Mouse (Mus musculus): ENCODE results near the gene C1qb.

The C1qb gene

GRCm38 (mm10) chr4:136893691-136894543, 7.9 kb upstream of the C1qb start:
- no peak for DNase-seq (ENCODE audit: low spot score in 2 of 2)

DNA sequence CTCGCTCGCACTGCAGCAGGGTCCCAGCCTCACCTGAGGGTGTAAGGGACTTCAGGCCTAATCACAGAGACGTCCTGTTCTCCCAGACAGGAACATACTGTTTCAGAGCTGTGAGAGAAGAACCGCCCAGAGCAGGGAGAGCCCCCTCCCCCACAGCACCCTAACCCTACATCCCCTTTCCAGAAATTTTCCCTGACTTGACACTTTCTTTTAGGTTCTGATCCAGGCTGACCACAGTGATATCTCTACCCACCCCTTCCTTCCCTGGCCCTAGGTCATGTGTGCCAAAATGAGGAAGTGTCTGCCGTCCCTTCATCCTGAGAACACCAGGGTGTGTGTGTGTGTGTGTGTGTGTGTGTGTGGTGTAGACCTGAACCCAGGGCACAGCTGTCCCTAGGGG, 6.8 kb upstream of the C1qb start, which contains the start of gene C1qc:
Gene C1qc, minus strand, starts transcription at position 255 of the 400 bp plus-strand sequence.
- no peak for DNase-seq (ENCODE audit: low spot score in 2 of 2)

- DNase-seq (ENCODE audit: low spot score in 2 of 2) = no peak
Measured at GRCm38 (mm10) chr4:136892371-136892770, 6.4 kb upstream of the C1qb start.

- no peak for DNase-seq (ENCODE audit: low spot score in 2 of 2)
Measured at GRCm38 (mm10) chr4:136891115-136891514, 5.1 kb upstream of the C1qb start.

DNA sequence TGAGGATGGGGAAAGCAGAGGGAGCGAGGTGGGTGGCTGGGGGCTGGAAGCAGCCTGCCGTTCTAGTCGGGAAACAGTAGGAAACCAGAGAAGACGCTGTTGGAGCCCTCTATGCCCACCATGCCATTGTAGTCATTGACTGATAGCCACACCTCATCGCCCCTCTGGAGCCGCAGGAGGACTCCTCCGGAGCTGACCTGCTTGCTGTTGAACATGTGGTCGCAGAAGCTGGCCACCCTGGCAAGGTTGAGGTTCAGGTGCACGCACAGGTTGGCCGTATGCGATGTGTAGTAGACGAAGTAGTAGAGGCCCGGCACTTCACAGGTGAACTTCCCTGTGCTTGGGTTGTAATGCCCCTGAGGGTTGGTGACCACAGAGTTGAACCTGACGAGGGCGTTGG, 4.0 kb upstream of the C1qb start:
- DNase-seq (ENCODE audit: low spot score in 2 of 2) = no peak

DNA sequence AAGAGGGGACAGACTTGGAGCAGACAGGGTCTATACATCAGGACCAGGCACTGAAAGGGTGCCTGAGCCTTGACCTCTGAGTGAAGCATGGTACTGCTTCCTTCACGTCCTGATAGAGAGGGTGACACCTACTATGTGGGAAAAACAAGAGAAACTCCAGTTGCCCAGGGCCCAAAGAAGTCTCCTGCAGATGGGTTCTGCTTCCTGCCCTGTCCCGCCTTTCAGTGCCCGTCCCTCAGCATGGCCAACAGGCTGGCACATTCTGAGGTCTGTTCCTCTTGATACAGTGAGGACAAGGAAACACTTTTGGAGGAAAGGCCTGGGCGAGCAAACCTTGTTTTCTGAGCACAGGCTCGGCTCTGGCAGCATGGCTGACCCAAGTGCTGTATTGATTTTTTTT, 1.7 kb upstream of the C1qb start:
- DNase-seq (ENCODE audit: low spot score in 2 of 2) = no peak

DNA sequence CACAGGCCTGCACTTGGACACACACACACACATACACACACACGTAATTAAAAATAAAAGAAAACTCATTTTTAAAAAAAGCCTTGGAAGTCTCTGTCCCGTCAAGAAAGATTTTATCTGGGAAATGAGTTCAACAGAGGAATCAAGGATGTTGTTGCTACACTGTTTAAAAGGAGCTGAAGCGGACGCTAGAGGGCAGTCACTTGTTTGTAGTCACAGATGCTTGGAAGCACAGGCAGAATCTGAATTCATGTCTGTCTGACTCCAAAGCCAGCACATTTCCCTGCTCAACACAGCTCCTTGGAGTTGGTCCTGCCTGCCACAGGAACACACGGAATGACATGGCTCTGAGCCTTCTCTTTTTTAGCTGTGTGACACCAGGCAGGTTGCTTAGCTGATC, 7.4 kb downstream of the C1qb start:
- no peak for DNase-seq (ENCODE audit: low spot score in 2 of 2)

GRCm38 (mm10) chr4:136878171-136878570, 7.8 kb downstream of the C1qb start:
- DNase-seq (ENCODE audit: low spot score in 2 of 2) = no peak

- peak in 1 of 2 experiments; percentile 37 for DNase-seq (ENCODE audit: low spot score in 2 of 2)
Measured at GRCm38 (mm10) chr4:136876971-136877370, 9.0 kb downstream of the C1qb start.

DNA sequence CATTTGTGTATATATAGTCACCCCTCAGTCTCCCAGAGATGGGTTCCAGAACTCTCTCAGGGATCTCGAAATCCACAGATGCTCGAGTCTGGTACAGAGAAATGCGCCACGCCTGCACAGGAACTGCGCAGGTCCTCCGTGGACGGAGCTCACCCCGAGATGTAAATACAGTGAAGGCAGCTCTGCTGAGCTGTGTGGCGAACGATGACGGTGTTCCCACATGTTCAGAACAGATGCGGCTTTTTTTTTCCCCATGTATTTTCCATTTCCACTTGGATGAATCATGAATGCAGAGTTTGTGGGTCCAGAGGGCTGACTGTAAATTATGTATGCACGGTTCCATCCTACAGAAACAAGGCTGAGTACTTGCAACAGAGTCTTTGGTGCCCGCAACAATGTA, 11.0 kb downstream of the C1qb start:
- DNase-seq (ENCODE audit: low spot score in 2 of 2) = no peak

DNA sequence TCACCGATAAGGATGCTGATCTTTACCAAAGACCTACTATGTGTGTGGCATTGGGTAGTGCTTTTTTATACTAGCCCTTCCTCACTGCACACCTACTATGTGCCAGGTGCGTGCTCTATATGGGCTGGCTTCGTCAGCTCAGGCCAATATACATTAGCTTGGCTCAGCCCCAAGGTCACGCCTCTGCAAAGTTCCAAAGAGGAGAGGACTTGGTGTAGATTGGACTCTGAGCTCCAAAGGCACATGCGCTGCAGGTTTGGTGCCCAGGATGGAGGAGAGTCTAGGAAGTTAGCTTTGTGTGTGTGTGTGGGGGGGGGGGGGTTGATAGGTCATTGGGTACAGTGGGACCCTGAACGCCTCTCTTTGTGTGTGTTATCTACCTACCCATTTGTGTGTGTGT, 17.6 kb downstream of the C1qb start:
- no peak for DNase-seq (ENCODE audit: low spot score in 2 of 2)

DNA sequence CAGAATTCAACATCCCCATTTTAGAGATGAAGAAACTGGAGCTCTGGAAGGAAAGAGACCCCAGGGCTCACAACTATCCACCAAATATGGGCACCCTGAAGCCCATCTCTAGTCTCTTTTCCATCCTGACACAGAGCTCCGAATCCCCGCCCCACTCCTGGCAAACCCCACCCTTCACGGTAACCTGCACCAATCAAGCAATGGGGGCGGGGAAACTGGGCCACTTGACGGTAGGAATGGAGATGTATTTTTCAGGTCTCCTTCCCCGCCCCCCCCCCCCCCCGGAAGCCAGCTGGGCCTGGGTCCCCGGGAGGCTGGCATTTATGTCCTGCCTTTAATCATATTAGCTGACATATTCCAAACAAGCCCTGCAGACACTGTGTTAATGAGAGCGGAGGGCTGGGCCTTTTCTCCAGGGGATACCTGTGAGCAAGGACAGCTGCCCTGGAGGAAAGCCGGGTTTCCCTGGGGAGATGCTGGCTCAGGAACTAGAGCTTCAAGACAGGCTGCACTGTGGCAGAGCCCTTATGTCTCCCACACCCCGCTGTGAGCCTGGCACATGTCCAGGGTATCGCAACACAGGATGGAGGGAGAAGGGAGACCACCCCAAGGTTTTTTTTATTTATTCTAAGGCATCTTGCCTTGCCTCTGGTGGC, 18.2 kb downstream of the C1qb start:
- DNase-seq (ENCODE audit: low spot score in 2 of 2) = no peak

DNA sequence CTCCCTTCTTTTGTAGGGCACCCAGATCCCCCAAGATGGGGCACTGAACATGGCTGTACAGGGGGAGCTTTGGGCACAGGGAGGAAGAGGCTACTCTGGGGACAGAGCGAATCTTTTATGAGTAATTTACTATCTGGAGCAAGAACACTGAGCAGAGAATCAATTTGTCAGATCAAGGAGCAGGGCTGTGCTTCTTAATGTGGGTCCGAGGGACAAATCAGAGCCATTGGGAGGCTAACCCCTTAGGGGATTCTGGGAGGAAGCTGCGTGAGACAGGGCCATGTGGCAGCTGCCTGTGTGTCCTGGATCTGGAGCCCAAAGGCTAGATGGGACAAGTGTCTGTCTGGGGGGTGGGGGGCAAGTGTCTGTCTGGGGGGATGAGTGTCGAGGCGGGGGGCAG, 20.5 kb downstream of the C1qb start:
- DNase-seq (ENCODE audit: low spot score in 2 of 2) = no peak

GRCm38 (mm10) chr4:136864751-136865470, 21.1 kb downstream of the C1qb start:
- DNase-seq (ENCODE audit: low spot score in 2 of 2) = no peak

DNA sequence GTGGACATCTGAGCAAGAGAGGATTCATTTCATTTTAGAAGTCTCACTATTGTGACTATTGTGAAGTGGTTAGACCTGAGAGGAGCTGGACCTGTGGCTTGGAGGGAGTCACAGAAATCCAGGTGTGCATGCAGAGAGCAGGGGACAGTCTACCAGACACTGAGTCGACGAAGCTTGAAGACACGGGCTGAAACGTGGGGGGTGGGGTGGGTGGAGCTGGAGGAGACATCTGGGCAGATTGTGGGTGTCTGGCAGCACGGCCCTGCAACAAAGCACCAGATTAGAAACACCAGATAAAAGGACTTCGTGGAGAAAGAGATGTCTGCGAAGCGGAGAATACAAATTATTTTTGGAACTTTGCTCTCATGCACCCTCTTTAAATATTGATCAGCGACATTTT, 22.5 kb downstream of the C1qb start:
- DNase-seq (ENCODE audit: low spot score in 2 of 2) = no peak

DNA sequence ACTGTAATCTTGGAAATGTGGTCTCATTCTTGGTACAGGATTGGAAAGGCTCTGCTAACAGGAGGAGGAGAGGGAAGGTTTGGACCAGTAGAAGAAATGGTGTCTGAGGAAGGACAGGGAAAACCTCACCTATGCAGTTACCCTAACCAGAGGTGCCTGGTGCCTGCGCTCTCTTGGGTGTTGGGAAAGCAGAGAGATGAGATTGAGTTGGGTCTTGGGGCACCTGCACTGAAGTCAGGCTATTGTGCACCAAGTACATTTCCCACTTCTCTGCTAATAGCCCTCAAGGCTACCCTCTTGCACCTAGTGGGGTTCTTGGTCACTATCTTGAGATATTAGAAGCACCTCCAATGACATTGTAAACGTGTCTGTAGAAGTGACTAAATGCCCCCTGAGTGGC, 23.6 kb downstream of the C1qb start:
- no peak for DNase-seq (ENCODE audit: low spot score in 2 of 2)

DNA sequence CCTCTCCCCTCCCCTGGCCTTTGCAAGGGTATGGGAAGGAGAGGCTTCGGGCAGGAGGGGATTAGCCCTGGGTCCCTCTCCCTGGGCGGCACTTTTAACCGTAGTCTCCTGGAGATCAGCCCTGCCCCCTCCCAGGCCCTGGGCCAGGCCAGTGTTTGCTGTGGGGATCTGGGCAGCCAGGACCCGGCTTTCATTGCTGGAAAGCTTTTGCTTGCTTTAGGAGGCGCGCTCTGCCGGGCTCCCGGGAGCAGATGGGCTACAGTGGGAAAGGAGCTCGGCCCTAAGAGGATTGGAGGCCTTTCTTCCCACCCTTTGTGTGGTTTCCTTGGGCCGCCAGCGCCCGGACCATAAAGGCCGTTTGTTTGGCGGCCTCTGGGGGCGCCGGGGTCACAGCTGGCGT, 24.2 kb downstream of the C1qb start:
- DNase-seq (ENCODE audit: low spot score in 2 of 2) = no peak

- DNase-seq (ENCODE audit: low spot score in 2 of 2) = peak in 1 of 2 experiments; percentile 22
Measured at GRCm38 (mm10) chr4:136860022-136860421, 26.0 kb downstream of the C1qb start.

DNA sequence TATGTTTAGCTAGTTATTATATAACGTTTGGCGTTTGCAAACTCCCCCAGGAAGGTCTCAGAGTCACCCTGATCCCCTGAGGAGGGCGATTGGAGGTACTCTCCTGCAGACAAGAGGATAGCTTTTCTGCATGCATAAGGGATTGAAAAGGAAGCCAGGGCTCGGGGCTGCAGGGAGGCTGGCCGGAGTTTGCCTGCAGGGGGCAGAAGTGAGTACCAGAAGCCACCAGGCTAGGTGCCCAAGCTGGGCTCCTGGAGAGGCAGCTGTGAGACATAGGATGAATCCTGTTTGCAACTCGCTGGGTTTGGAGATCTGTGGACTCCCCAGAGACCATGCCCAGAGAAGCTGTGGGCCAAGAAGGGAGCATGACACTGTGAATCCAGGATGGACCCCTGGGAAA, 30.9 kb downstream of the C1qb start:
- DNase-seq (ENCODE audit: low spot score in 2 of 2) = peak in 1 of 2 experiments; percentile 28

DNA sequence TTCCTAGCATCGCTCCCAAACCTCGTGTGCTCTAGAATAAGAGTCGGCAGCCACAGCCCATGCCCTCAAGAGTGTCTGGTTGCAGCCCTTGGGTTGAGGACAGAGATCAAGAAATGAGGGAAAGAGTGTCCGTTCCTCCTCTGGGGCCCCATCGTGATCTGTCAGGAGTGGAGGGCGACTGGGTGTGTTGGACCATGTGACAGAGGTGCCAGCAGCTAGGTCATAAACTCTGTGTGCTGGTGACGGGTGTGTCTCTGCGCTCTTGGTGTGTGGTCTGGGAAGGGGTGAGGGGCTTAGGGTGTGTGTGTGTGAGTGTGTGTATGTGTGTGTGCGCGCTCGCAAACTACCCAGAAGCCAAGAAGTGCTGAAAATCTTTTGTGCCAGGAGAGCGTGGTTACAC, 33.0 kb downstream of the C1qb start:
- DNase-seq (ENCODE audit: low spot score in 2 of 2) = no peak

- no peak for DNase-seq (ENCODE audit: low spot score in 2 of 2)
Measured at GRCm38 (mm10) chr4:136852119-136852518, 33.9 kb downstream of the C1qb start.

- DNase-seq (ENCODE audit: low spot score in 2 of 2) = no peak
Measured at GRCm38 (mm10) chr4:136848565-136848964, 37.4 kb downstream of the C1qb start.

- no peak for DNase-seq (ENCODE audit: low spot score in 2 of 2)
Measured at GRCm38 (mm10) chr4:136847166-136847565, 38.8 kb downstream of the C1qb start.

Data from spleen, postnatal 10 days (tissue).